Mouse (Mus musculus) adrenal gland (tissue): Measurements from ENCODE around the gene Slc35e4.
"Not testable (repeated sequence)": the region's sequence is repeated elsewhere in the genome, so short reads cannot be mapped to it uniquely, and the experiment has no call there.

Source experiments
- intact Hi-C: fragments of 180-260 bp; cut with DNase I; formaldehyde crosslinking; loops from one replicate; pipeline ENCODE4 v1.15.1; 2025
- long read RNA-seq, 2 experiments: library from polyadenylated mRNA; unstranded; transcript quantifications; one replicate each; pipeline ENCODE4 v2.0.0; 2020; ENCODE audit warnings: borderline replicate concordance in 1 of 2; ENCODE audit not compliant: insufficient replicate concordance in 1 of 2

The Slc35e4 gene
- long read RNA-seq, experiment 1, partial matches to known transcripts, result 0 of 2 reads
- long read RNA-seq, experiment 1, other reads (novel, unspliced or antisense), result 0 of 2 reads
- long read RNA-seq, experiment 2, partial matches to known transcripts, result 0 of 5 reads
- long read RNA-seq, experiment 2, other reads (novel, unspliced or antisense), result 1 of 5 reads

DNA sequence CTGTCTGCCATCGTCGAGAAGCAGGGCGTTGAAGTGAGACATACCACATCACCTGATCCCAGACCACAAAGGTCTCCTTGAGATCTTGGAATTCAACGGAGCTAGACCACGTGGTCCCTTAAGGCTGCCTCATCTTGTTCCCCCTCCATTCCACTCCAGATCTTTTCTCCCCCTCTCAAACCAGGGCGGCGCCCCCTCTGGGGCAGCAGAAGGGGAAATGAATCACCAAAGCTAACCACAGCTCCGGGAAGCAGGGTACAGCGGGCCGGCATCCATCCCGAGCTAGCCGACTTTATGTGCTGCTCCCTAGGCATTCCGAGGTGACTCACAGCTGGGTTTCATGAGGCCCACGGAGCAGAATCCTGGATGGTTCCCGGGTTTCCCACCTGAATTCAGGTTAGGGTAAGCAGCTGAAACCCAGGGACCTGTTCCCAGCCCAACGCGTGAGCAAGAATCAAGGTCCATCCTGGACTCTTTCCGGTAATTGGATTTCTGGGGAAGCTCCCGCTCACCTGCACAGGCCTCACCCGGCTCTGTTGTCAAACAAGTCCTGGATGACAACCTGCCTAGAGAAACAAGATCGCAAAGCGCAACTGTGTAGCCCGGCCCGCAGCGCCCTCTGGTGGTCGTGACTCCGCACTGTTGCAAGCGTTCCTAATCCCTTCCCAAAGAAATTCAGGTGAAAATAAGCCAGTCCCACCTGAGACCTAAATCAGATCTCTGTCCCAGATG lies at the start of gene Slc35e4:
Gene Slc35e4 (minus strand): TSS at position 556 of the 732 bp plus-strand sequence.
- intact Hi-C loops, result loop anchor here (1.0 kb wide), 1 partner anchor 34 kb away; no protein-coding TSS in a partner anchor

- intact Hi-C loops, result no loop called here
These were observed 49.3 kb upstream of the Slc35e4 start, which contains the start of gene Pes1 for GRCm38 (mm10) chr11:3963610-3964415. Pes1 (plus strand) TSS chr11:3963975.

DNA sequence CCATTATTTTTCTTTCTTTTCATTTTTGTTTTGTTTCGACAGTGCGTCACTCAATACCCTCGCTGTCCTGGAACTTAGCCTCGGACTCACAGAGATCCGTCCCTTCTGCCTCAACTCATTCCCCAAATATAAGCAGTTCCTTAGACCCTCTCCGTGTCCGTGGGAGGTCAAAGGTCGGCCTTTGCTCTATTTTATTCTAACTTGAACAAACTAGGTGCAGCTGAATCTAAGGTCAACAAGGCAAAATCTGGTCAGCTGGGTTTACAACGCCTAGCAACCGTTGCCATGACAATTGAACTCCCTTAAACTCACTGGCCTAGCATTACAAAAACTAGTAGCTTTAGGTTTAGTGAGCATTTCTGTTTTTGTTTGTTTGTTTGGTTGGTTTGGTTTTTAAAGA lies 48.7 kb upstream of the Slc35e4 start:
- intact Hi-C loops, result no loop called here

DNA sequence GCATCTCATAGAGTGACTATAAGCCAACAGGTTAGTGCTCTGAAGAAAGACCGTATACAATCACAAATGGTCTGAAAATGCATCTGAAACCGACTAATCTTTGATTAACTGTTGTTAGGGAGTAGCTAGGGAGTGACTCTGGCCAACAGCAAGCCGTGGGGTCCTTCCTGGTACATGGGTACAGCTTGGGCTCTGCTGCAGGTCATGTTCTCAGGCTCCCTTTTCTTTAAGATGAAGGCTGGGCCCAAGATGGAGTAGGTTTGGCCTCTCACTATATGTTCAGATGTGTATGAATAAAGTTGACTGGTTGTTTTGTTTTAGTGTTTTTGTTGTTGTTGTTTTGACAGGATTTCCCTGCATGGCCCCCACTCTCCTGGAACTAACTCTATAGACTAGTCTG lies 47.3 kb upstream of the Slc35e4 start:
- intact Hi-C loops, result no loop called here

DNA sequence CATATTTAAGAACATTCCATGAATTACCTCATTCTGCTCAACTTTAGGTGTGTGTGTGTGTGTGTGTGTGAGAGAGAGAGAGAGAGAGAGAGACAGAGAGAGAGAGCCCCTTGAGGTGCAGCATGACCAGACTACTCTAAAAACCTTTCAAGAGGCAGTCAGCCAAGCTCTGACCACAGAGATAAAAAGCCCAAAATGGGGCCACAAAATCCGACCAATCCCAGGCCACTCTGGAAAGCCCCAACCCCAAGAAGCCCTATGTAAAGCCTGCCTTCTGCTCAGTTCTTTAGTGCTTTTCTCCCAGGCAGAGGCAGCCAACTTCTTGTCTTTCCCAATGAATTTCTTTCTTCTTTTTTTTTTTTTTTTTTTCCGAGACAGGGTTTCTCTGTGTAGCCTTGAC lies 46.4 kb upstream of the Slc35e4 start:
- intact Hi-C loops, result no loop called here

- intact Hi-C loops, result not testable (repeated sequence)
These were observed 40.9 kb upstream of the Slc35e4 start for GRCm38 (mm10) chr11:3955371-3955770.

GRCm38 (mm10) chr11:3954876-3955275 lies 40.4 kb upstream of the Slc35e4 start:
- intact Hi-C loops, result not testable (repeated sequence)

DNA sequence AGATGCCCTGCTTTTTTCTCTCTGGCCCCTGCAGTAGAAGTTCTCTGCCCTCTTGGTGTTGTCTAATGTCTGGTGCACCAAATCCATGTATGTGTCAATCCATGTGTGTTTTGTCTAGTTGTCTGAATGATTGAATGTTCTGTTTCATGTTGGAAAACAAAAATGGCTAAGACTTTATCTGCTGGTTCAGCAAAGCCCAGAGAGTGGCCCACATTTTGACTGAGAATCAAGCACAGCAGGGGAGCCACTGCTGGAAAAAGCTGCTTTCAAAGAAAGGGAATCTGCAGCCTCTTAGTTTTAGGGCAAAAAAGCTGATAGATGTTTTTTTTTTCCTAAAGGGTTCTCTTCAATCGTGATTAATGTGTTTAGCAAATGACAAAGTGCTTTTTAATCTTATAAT lies 31.9 kb upstream of the Slc35e4 start:
- intact Hi-C loops, result no loop called here

DNA sequence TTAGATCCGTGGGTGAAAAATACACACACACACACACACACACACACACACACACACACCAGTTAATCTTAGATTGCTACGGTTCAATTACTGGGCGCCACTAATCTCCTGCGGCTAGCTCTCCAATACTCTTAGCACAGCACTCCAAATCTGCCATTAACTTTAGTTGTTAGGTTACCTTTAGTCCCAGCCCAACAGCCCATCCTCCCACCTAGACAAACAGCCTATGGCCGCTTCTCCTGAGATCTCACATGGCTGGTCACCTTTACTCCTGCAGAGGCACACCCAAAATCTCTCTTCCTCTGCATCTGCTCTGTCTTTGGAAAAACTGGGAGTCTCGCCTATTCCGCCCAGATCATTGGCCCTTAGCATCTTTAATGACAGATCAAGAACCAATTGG lies 26.9 kb upstream of the Slc35e4 start:
- intact Hi-C loops, result no loop called here

DNA sequence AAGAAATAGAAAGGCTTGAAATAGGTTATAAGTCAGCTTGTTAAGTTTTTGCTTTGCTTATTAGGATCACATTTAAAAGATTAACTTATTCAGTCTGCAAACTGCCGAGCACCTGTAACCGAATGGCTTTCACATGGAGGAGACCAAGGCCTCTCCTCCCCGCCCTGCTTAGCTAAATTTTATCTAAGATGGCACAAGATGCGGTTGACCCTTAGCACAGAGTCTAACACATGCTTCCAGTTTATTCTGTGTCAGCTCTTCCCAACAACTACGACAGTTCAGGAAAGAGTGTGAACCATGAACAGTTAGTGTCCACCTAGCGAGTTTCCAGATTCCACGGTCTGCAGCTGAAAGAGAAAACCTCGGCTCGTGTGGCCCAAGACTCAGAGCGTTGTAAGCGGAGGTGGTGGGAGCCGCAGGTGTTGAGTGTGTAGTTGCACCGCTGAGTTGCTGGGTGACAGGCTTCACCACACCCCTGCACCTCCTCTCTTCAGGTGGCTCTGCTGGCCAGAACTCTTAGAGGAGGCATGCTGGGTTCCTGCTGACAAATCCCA lies 22.9 kb upstream of the Slc35e4 start:
- intact Hi-C loops, result no loop called here

DNA sequence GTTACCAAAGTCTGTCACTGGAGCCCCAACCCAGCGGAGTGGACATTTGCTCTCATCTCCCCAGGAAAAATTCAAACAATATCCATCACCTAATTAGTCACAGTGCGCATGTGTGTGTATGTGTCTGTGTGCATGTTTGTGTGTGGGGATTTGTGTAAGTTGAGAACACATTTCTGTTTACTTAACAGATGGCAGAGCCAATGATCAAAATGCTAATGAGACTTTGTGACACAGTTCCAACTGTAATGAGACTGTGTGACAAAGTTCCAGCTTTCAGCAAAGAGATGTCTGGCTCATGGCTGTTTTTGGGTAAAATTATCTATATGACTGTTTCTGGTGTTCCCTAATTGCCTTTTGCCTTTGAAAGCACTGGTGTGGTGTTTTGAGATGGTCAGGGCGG lies 21.9 kb upstream of the Slc35e4 start:
- intact Hi-C loops, result no loop called here

DNA sequence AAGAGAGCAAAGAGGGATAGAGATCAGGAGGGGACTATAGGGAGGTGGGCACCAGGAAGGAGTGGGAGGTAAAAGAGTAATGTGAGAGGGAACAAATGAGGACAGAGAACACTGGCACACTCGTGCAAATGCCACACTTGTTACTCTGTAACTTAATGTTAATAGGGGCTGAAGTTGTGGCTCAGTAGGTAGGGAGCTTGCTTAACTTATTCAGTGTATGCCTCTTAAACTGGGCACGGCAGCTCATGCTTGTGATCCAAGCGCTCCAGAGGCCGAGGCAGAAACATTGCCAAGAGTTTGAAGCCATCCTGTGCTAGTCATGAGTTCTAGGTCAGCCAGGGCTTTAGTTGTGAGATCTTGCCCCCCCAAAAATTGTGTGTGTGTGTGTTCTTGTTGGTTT lies 20.7 kb upstream of the Slc35e4 start:
- intact Hi-C loops, result no loop called here

- intact Hi-C loops, result no loop called here
These were observed 19.4 kb upstream of the Slc35e4 start for GRCm38 (mm10) chr11:3933756-3934285.

DNA sequence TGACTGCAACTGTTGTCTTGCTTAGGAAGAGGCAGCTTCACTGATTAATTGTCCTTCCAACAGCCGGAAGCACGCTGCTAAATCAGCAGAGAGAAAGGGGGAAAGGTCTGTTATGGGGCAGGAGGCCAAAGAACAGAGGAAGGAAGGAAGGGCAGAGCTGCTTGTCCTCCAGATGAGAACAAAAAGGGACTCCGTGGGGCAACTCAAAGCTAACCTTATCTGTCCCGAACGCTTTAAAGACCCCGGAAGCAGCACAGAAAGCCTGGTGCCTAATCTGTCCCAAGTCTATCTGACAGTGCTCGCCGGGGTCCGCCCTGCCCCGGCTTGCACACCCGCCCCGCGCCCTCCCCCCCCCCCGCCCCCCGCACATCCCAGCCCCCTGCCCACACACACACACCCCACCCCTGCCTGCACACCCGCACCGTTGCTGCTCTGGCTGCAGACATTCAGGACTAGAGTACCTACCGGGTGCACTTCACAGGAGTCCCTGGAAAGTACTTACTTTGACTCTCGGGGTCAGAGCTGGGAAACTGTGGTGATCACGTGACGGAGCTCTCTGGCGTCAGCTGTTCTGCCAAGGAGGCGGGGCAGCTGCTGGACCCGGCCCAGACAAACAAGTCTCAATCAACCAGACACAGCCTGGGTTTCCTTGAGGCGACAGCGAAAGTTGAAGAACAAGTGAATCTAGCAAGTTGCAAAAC lies 17.2 kb upstream of the Slc35e4 start, which contains the start of gene Tcn2:
Gene Tcn2 (minus strand): TSS at position 649 of the 701 bp plus-strand sequence.
- intact Hi-C loops, result no loop called here

- intact Hi-C loops, result no loop called here
These were observed 16.5 kb upstream of the Slc35e4 start for GRCm38 (mm10) chr11:3930931-3931330.

GRCm38 (mm10) chr11:3930019-3930418 lies 15.6 kb upstream of the Slc35e4 start:
- intact Hi-C loops, result no loop called here

DNA sequence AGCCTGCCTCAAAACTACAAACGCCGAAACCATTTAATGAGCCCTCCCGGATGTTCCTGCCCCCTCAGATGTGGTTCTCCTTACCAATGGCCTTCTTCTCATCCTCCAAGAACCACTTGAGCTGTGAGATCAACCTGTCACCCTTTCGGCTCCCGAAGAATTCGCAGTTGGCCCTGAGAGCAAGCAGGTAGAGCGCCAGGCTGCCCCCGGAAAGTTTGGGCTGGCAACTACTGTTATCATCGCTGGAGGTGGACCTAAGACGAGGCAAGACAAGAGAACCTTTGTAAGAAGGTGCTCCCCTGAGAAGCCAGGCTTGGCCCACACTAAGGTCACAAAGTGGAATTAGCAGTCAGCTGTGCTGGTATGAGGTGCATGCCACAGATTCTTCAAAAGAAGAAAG lies 11.5 kb upstream of the Slc35e4 start:
- intact Hi-C loops, result no loop called here

- intact Hi-C loops, result no loop called here
These were observed 8.3 kb upstream of the Slc35e4 start for GRCm38 (mm10) chr11:3922731-3923130.

DNA sequence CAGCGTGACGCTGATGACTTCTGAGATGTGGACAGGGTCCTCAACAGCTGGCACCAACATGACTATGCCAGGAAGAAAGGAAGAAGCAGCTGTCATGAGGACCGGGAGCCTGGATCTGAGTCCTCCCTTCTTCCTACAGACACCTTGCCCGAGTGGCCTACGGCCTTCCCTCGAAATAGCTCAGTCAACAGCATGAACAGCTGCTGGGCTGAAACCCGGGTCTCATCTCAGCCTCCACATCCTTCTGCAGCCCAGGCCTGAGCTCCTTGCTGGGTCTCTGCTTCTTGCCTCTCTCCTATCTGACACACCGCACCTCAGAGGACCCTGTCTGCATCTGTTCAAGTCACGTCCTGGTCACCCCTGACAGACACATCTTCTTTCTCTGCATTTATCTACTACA lies 7.7 kb upstream of the Slc35e4 start:
- intact Hi-C loops, result no loop called here

DNA sequence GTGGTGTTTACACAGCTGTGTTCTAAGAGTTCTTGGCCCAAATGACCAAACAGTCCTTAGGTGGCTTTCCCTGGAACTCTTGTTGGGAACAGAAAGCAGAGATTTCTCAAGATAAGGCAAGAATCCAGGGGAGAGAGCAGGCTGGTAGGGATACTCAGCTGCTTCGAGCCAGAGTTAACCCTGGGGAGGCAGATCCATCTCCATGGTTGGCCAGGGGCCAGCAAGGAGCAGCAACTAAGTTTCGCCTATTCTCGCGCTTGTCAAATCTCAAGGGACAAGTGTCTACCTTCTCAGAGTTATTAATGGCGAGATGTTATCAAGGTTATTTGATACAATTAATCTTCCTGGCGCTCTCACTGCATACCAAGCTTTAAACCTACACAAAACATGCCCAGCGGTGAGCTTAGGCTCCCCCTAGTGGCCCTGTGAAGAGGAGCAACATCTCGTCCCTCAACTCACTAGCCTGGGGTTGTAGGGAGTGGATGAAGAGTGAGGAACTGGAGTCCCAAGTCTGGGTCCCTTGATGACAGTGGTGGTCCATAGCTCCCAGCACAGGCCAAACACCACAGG lies 6.9 kb upstream of the Slc35e4 start:
- intact Hi-C loops, result no loop called here

- intact Hi-C loops, result no loop called here
These were observed 6.0 kb upstream of the Slc35e4 start for GRCm38 (mm10) chr11:3920476-3920875.
